In genomic region chr1:167285320-167285355, GRCm38 (mm10) we compare ENCODE assay signal across 8 mouse cellular contexts. TPM values are rescaled to one million over a fixed set of nuclear protein-coding genes. Genes with fewer than 3 reads are reported as not detected.
DNase-seq lines count a peak whose midpoint lies in the region; ATAC-seq lines count a peak whose summit lies in the region.

Uck2 (minus strand) TSS chr1:167285320.

- H3K36me3 ChIP-seq in kidney, embryonic 14.5 days (ENCODE audit: control insufficient read depth, insufficient read depth, low read length), result no peaks in the 10 kb centered on the region
- H3K36me3 ChIP-seq in intestine, embryonic 15.5 days, result no peaks in the 10 kb centered on the region

- H3K4me3 ChIP-seq in kidney, embryonic 14.5 days (ENCODE audit: low read length), result peak within 1 kb of the TSS; percentile 91
- H3K4me3 ChIP-seq in intestine, embryonic 15.5 days (replicated peaks), result peak within 1 kb of the TSS; percentile 80

- peak within 1 kb of the TSS; percentile 76 for H3K4me2 ChIP-seq in kidney, embryonic 14.5 days (replicated peaks; ENCODE audit: low read depth, low read length)
- peak within 1 kb of the TSS; percentile 86 for H3K4me2 ChIP-seq in intestine, embryonic 15.5 days (replicated peaks)

- H3K9me3 ChIP-seq in kidney, embryonic 14.5 days (ENCODE audit: control insufficient read depth, low read length), result no peaks in the 10 kb centered on the region
- no peaks in the 10 kb centered on the region for H3K9me3 ChIP-seq in intestine, embryonic 15.5 days

- no peak for ATAC-seq in kidney, embryonic 14.5 days (ENCODE audit: low FRiP score, low TSS enrichment)
- ATAC-seq in intestine, embryonic 15.5 days, result no peak
- no peak for ATAC-seq in megakaryocyte-erythroid progenitor cell, adult 5-6 weeks (replicated peaks; ENCODE audit: low FRiP score, low TSS enrichment, poor library complexity, severe bottlenecking)

- peaks cover 3% of the 10 kb centered on the region; the same call in 1 of the 2 replicates for H3K27me3 ChIP-seq in kidney, embryonic 14.5 days (ENCODE audit: control insufficient read depth, insufficient read depth, low read length)
- peaks cover 7% of the 10 kb centered on the region; the same call in 1 of the 2 replicates for H3K27me3 ChIP-seq in intestine, embryonic 15.5 days (replicated peaks)

- H3K4me1 ChIP-seq in kidney, embryonic 14.5 days (ENCODE audit: control insufficient read depth, insufficient read depth, low read length), result peaks cover 8% of the 10 kb centered on the region; the same call in 1 of the 2 replicates
- peaks cover 15% of the 10 kb centered on the region for H3K4me1 ChIP-seq in intestine, embryonic 15.5 days (replicated peaks)

- H3K9ac ChIP-seq in kidney, embryonic 14.5 days (ENCODE audit: low read depth, low read length), result peak within 1 kb of the TSS; percentile 89
- H3K9ac ChIP-seq in intestine, embryonic 15.5 days, result peak within 1 kb of the TSS; percentile 84

- DNase-seq in kidney, adult 18-20 months, result no peak
- no peak for DNase-seq in adrenal gland, postnatal 25 days
- no peak for DNase-seq in gastrocnemius, postnatal 14 days
- no peak for DNase-seq in cerebellum, adult 18-20 months
- no peak for DNase-seq in kidney, adult 9 months

- 0% methylated on average over 2 of the region's 2 CpGs for WGBS in kidney, embryonic 14.5 days
- WGBS in intestine, embryonic 15.5 days, result 0% methylated on average over 2 of the region's 2 CpGs

- H3K27ac ChIP-seq in kidney, embryonic 14.5 days (ENCODE audit: low read depth, low read length), result peak within 1 kb of the TSS; percentile 96
- H3K27ac ChIP-seq in intestine, embryonic 15.5 days, result peak within 1 kb of the TSS; percentile 92

- intact Hi-C loops in gastrocnemius, postnatal 14 days (cut with DNase I; ENCODE audit: low total_unique reads), result loop anchor here (10.0 kb wide), 1 partner anchor 60 kb away; no protein-coding TSS in a partner anchor

RNA-seq across cellular contexts. Expression of gene Uck2, which starts in this region (rescaled TPM):
- 103 and 104 TPM in 2 replicates for polyA plus RNA-seq in kidney, embryonic 14.5 days (2014; fragmentation: Nextera tagmentation; extraction: Ambion mirVana)
- 47.5 and 53.1 TPM in 2 replicates for total RNA-seq in adrenal gland, postnatal 25 days (2021)
- total RNA-seq in gastrocnemius, postnatal 14 days (2021), result 10 to 100 TPM; 18.4 to 29.1 TPM
- 49.5 and 52.3 TPM in 2 replicates for polyA plus RNA-seq in intestine, embryonic 15.5 days (2015; fragmentation: Nextera tagmentation; extraction: Ambion mirVana)
- 187 and 249 TPM in 2 replicates for total RNA-seq in megakaryocyte-erythroid progenitor cell, adult 5-6 weeks (2014; fragmentation: Nextera tagmentation)
- total RNA-seq in megakaryocyte-erythroid progenitor cell, adult 5-6 weeks (2017), result 228 and 238 TPM in 2 replicates
